Mouse (Mus musculus) adrenal gland, postnatal 25 days (tissue): ENCODE measurements at regions not wholly inside any gene's neighbourhood (a gene's known extent, or its start where the extent isn't known, plus 50 kb on each side); places are given as distances from the start of the nearest gene placed in this dataset.
"Not testable (repeated sequence)": the region's sequence is repeated elsewhere in the genome, so short reads cannot be mapped to it uniquely, and the experiment has no call there.

Source experiments
- DNase-seq: peaks from one replicate; pipeline ENCODE4 v3.0.0; 2021; ENCODE audit warnings: mixed read lengths

- DNase-seq: no peak
Observed at GRCm38 (mm10) chr16:55580827-55581226, 257.9 kb downstream of the Nfkbiz start.

- no peak for DNase-seq
Observed at GRCm38 (mm10) chr16:55578686-55579085, 260.0 kb downstream of the Nfkbiz start.

- DNase-seq: not testable (repeated sequence)
Observed at GRCm38 (mm10) chr16:55575609-55576283, 263.0 kb downstream of the Nfkbiz start.

GRCm38 (mm10) chr16:55571106-55571505 is 267.6 kb downstream of the Nfkbiz start:
- no peak for DNase-seq

- DNase-seq: no peak
Observed at GRCm38 (mm10) chr16:55570097-55570496, 268.6 kb downstream of the Nfkbiz start.

- DNase-seq: no peak
Observed at GRCm38 (mm10) chr16:55555821-55556535, 258.2 kb upstream of the Zpld1 start.

GRCm38 (mm10) chr16:55555224-55555623 is 257.4 kb upstream of the Zpld1 start:
- DNase-seq: no peak

GRCm38 (mm10) chr16:55553896-55554295 is 256.1 kb upstream of the Zpld1 start:
- DNase-seq: no peak

- DNase-seq: no peak
Observed at GRCm38 (mm10) chr16:55551348-55551747, 253.6 kb upstream of the Zpld1 start.

- no peak for DNase-seq
Observed at GRCm38 (mm10) chr16:55550649-55551312, 253.0 kb upstream of the Zpld1 start.

GRCm38 (mm10) chr16:55547095-55547494 is 249.3 kb upstream of the Zpld1 start:
- DNase-seq: no peak

GRCm38 (mm10) chr16:55540336-55541015 is 242.7 kb upstream of the Zpld1 start:
- no peak for DNase-seq

GRCm38 (mm10) chr16:55539179-55539578 is 241.4 kb upstream of the Zpld1 start:
- no peak for DNase-seq

- no peak for DNase-seq
Observed at GRCm38 (mm10) chr16:55537548-55537947, 239.8 kb upstream of the Zpld1 start.

GRCm38 (mm10) chr16:55532686-55533085 is 234.9 kb upstream of the Zpld1 start:
- no peak for DNase-seq

GRCm38 (mm10) chr16:55530844-55531243 is 233.1 kb upstream of the Zpld1 start:
- DNase-seq: no peak

- DNase-seq: no peak
Observed at GRCm38 (mm10) chr16:55527680-55528079, 229.9 kb upstream of the Zpld1 start.

- no peak for DNase-seq
Observed at GRCm38 (mm10) chr16:55526230-55526842, 228.6 kb upstream of the Zpld1 start.

- DNase-seq: no peak
Observed at GRCm38 (mm10) chr16:55523264-55523663, 225.5 kb upstream of the Zpld1 start.

GRCm38 (mm10) chr16:55522283-55522682 is 224.5 kb upstream of the Zpld1 start:
- DNase-seq: no peak

- no peak for DNase-seq
Observed at GRCm38 (mm10) chr16:55521421-55521971, 223.7 kb upstream of the Zpld1 start.

- no peak for DNase-seq
Observed at GRCm38 (mm10) chr16:55520077-55520476, 222.3 kb upstream of the Zpld1 start.
